Mouse (Mus musculus): ENCODE measurements around the gene Supv3l1. TPM values are rescaled to one million over a fixed set of nuclear protein-coding genes. Genes with fewer than 3 reads are reported as not detected.

Gene Supv3l1
- total RNA-seq, 2 experiments from 2014 or later: 24.0 to 26.9 TPM

DNA sequence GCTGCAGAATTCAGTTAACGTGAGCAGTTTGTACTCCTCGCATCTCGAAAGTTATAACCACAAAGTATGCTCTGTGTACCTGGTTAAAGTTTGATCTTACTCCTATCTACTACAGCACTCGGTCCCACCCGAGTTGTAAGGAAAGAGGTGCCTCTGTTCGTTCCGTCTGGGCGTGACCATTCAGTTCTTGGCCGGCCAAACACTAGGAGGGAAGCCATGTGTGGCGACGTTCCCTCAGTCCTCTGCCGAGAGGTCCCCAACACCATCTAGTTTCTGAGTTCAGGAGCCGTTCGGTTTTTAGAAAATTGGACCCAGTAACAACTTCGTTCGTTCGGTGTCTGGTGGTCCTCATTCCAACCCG is 722 bp upstream of the Supv3l1 start:
- DNase-seq (ENCODE audit: low spot score in 2 of 2): no peak
- peak overlapping the region; percentile 79 for H3K4me3 ChIP-seq
- peak overlapping the region; percentile 100 for H3K27ac ChIP-seq
- no peak for TF ChIP-seq CTCF (conservative IDR thresholded peaks at IDR 0.05)

DNA sequence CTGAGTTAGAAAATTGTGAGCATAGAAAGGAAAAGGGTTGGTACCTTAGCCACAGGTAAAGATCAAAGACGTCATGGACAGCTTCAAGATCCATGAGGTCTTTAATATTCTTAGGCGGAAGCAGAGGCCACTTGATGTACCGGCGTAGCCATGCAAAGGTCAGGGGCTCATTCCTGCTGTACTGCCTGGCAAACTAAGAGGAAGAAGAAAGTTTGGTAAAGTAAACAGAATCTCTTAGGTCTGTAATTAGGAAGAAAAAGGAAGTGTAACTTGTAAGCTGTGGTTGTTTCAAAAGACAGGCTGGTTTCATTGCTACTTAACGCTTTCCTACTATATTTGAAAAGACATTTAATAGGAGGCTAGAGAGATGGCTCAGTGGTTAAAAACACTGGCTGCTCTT is 19.1 kb downstream of the Supv3l1 start:
- no peak for DNase-seq (ENCODE audit: low spot score in 2 of 2)
- no peak overlapping the region for H3K27ac ChIP-seq
- no peak for TF ChIP-seq CTCF (conservative IDR thresholded peaks at IDR 0.05)
- no peak overlapping the region for H3K4me3 ChIP-seq

DNA sequence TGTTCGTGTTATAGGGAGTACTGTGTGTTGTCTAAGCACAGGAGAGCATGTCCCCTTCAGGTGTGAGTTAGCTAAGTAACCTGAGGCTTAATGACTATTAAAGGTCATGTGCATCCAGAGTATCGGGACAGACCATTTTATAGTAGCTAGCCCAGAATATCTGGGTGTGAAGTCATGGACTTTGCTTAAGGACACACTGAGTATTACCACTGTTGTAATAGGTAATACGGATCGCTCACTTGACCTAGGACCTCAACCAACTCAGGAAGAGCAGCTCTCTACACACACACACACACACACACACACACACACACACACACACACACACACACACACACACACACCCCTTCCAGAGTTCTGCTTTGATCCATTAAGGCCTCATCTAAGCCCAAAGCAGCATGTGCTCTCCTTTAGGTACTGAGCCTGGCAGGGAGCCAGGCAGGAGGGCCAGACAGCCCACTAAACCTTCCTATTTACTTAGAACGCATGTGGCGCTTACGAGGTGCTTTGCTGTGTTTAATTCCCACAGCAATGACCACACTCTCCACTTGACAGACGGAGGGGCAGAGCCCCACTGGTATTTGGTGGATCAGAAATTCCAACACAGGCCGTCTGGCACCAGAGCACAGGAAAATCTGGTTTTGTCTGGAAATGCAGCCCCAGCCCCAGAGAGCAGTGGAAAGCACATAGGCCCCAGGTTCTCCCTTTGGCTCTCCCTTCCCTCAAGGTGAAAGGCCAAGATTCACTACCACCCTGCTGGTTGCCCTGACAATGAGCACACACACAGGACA is 24.3 kb downstream of the Supv3l1 start:
- no peak for TF ChIP-seq CTCF (conservative IDR thresholded peaks at IDR 0.05)
- H3K4me3 ChIP-seq: no peak overlapping the region
- H3K27ac ChIP-seq: no peak overlapping the region
- no peak for DNase-seq (ENCODE audit: low spot score in 2 of 2)

DNA sequence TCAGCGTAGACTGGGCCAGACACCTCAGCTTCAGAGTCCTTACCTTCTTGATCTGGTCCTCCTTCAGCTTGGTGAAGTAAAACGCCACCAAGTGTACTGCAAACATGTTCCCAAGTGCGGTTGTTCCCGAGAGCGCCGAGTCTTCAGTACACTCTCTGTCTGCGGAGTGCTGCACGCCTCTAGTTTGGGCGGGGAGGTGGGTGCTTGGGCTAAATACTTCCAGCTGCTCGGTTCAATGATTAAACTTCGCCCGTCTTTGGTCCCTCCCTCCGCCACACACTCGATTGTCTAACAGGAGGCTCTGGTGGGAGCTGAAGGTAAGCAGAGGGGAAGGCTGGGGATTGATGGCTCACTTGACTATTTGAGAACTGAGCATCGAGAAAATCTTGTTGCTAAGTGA is 27.3 kb downstream of the Supv3l1 start, which contains the start of gene Hkdc1:
Gene Hkdc1 (minus strand): TSS at position 237 of the 400 bp plus-strand sequence.
- no peak within 1 kb of the TSS for H3K27ac ChIP-seq
- H3K4me3 ChIP-seq: no peak within 1 kb of the TSS
- no peak for DNase-seq (ENCODE audit: low spot score in 2 of 2)
- no peak for TF ChIP-seq CTCF (conservative IDR thresholded peaks at IDR 0.05)

DNA sequence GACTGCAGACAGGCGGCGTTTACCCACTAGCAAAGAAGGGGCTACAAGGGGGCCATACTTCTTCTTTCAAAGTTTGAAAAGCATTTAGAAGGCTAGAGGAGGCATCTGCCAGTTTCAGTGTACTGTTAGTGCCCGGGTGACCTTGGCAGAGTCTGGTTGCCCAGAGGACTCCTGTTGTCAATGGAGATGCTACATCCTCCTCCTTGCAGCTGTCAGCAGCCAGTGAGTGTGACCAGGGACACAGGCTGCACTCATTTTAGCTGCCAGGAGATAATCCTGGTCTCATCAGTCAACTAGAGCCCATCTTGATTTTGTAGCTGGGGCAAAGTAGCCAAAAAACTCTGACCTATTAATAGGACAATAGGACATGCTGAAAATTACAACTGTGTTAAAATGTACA is 28.4 kb downstream of the Supv3l1 start:
- no peak overlapping the region for H3K27ac ChIP-seq
- DNase-seq (ENCODE audit: low spot score in 2 of 2): no peak
- no peak for TF ChIP-seq CTCF (conservative IDR thresholded peaks at IDR 0.05)
- H3K4me3 ChIP-seq: no peak overlapping the region

DNA sequence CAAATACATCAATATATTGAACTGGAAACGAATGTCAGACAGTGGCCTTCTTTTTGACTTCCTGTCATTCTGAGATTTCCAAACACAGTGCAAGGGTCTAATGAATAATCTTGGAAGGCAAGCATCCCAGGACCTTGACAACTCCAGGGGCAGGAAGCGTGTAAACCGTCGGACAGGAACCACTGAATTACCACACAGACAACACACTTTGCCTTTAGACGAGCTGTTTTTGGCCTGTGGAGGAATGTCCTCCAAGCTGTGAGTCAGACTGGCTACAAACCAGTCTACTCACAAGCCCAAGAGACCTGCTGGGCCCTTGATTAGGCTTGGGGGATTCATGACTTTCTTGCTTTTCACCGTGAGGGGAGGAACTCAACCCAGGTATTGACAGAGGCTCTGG is 29.1 kb downstream of the Supv3l1 start:
- no peak for DNase-seq (ENCODE audit: low spot score in 2 of 2)
- Histone ChIP-seq H3K27ac (no peak overlapping the region), H3K4me3 (no peak overlapping the region)
- TF ChIP-seq CTCF (conservative IDR thresholded peaks at IDR 0.05): no peak

DNA sequence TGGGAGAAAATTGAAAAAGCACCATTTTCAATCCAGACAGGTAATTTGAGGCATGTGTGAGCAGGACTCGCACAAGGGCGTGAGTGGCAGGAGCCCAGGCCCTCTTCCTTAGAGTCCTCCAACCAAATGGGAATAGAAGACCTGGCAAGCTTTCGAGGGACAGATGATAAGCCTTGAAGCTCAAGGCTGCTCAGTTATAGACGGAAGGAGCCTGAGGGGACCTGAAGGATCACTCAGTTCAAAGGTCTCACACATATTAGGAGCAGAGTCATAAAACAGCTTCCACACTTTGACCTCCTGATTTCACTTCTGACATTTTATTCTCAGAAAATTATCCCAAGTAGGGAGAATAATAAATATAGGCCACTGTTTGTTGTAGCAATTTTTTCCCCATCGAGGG is 30.1 kb downstream of the Supv3l1 start:
- TF ChIP-seq CTCF (conservative IDR thresholded peaks at IDR 0.05): no peak
- no peak for DNase-seq (ENCODE audit: low spot score in 2 of 2)
- Histone ChIP-seq H3K27ac (no peak overlapping the region), H3K4me3 (no peak overlapping the region)

DNA sequence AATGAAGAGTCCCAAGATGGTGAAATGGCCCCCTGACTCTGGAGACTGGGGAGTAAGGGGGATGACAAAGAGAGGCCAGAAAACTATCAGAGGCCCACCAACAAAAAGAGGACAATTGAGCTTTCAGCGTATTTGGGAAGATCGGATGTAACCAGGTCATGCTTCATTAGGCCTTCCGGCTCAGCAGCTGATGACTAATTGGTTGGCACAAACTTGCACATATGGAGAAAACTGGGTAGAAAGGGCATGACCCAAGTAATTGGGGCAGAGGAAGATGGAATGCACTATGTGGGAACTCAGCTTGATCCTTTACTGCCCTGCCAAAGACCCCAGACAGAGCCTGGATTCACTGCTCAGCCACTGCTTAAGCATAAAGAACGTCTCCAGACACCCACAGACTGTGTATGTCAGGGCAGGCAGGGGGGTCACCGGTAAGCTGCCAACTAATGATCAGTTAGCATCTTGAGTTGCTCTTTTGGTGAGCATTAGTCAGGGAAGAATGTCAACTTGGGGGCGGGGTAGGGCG is 30.6 kb downstream of the Supv3l1 start:
- TF ChIP-seq CTCF (conservative IDR thresholded peaks at IDR 0.05): no peak
- no peak overlapping the region for H3K4me3 ChIP-seq
- no peak overlapping the region for H3K27ac ChIP-seq
- DNase-seq (ENCODE audit: low spot score in 2 of 2): no peak

DNA sequence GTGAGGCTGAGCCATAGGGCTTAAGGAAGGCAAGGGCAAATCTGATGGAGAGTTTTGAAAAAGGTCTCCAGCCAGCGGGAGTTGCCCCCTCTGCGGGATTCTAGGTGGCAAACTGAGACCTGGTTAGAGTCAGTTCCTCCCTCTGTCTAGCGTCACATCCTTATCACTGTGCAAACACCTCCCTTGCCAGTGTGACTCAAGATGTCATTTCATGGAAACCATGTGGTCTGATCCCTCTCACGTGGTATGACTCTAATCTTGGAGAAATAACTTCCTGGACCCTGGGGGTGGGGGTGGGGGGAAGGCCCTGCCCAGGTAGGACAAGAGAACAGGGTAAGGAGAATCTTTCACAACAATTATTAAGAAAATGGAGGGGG is 35.9 kb downstream of the Supv3l1 start:
- DNase-seq (ENCODE audit: low spot score in 2 of 2): no peak
- H3K27ac ChIP-seq: no peak overlapping the region
- no peak for TF ChIP-seq CTCF (conservative IDR thresholded peaks at IDR 0.05)
- no peak overlapping the region for H3K4me3 ChIP-seq

DNA sequence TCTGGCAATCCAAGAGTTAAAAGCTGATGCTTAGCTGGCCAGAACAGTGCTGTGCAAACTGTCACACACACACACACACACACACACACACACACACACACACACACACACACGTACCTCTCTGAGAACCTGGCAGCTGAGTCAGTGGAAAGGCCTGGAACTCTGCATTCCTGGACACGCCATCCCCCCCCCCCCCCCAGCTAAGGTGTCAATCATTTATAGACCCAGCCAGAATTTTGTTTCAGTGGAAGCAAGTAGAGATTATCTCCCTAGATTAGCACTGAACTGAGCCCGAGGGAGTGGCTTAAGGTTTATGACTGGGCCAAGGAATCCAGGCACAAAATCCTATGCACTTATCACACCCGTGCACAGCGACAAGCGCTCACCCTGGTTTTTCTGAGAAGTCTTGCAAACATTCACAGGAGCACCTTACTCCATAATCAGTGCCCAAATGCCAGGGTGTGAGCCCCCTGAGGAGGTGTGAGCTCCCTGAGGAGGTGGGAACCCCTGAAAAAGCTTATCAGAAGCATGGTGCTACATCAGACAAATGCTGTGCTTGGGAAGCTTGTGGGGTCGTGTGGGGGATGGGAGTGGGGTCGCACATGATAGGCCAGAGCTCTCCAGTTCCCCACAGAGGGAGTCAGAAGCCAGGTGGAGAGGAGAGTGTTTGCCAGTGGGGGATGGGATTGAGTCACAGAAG is 36.5 kb downstream of the Supv3l1 start:
- no peak for DNase-seq (ENCODE audit: low spot score in 2 of 2)
- no peak overlapping the region for H3K27ac ChIP-seq
- H3K4me3 ChIP-seq: no peak overlapping the region
- TF ChIP-seq CTCF (conservative IDR thresholded peaks at IDR 0.05): no peak

DNA sequence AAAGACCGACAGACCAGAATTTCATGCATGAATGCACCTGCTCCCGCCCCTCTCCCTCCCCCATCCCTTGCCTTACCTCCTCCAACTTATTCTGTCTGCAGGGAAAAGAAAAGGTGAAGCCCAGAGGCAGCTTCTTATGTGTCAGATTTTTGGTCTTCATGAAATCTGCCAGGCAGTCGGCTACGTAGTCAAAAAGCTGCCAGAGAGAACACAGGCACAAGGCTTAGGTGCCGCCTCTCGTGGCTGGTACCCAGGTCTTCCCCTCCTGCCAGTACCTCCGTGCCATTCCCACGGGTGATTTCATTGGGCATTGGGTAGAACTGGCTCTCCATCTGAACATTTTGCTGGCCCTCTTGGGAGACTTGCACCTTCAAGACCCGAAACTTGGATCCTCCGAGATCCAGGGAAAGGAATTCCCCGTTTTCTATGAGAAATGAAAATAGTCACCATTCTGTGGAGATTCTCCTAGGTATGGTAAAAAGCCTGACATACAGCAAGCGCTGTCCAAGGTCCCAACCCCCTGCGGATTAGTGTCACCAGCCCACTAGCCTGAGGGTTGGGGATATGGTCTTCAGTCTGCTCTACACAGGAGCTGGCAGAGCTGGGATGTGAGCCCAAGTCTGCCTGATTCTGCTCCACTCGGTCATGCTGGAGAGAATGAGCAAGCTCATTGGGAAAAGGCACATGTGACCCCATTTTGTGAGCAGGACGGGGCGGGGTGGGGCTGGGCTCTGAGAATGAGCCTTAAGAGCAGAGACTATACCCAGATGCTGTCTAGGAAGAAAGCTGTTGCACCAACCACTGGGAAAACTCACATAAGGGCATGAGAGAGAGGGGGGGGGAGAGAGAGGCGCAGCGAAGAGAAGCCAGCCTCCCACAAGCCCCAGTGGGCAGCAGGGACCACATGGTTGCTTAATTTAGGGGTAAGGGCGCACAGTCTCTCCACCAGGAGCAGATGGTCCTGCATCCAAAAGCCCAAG is 37.8 kb downstream of the Supv3l1 start:
- DNase-seq (ENCODE audit: low spot score in 2 of 2): no peak
- Histone ChIP-seq H3K4me3 (peak overlapping the region; percentile 15; the same call in 1 of the 2 replicates), H3K27ac (0 out of 2 replicates have a peak overlapping the region, but pooled peaks have one; percentile 2)
- no peak for TF ChIP-seq CTCF (conservative IDR thresholded peaks at IDR 0.05)

DNA sequence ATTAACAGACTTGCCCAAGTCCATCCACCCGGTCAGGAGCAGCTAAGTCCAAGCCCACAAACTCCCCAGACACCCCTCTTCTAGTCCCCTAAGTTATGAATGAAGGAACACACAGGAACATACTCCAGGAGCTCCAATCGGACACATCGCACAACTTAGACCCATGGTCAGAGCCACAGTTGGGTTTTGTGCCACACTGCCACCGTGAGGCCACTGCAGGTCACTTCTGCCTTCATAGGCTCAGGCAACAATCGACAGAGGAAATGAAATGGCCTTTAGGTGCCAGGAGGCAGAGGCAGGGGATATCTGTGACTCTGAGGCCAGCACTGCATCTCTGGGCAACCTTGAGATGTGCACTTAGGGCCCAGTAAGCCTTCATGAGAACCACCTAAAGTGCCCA is 38.6 kb downstream of the Supv3l1 start:
- peak; percentile 92 for TF ChIP-seq CTCF (conservative IDR thresholded peaks at IDR 0.05)
- peak; percentile 50 to 67 for DNase-seq (ENCODE audit: low spot score in 2 of 2)
- Histone ChIP-seq H3K27ac (no peak overlapping the region), H3K4me3 (peak overlapping the region; percentile 15; the same call in 1 of the 2 replicates)

Data from layer of hippocampus, adult 2 months (tissue).